Mouse (Mus musculus) left cerebral cortex, adult 11 months (tissue): ENCODE results near the gene Ncoa3.

ENCODE experiments used
- DNase-seq: peaks from one replicate; pipeline ENCODE4 v3.0.0; 2022; ENCODE audit warnings: low spot score

The Ncoa3 gene

DNA sequence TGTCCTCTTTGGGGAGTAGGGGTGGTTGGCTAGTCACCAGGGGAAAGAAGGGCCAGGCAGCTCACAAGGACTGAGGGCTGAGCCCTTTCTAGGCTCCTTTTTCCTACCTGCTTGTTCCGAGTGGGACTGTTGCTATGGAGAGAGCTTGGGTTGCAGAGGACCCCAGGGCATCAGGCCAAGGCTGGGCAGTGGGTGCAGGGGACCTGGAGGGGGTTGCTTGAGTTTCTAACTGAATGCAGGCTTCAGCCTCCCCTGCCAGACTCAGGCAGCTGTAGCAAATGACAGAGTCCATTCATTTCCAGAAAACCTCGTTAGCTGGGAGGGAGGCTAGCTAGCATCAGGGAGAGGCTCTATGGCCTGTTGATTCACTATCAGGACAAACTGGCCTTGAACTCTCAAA is 114.2 kb downstream of the Ncoa3 start:
- no peak for DNase-seq

DNA sequence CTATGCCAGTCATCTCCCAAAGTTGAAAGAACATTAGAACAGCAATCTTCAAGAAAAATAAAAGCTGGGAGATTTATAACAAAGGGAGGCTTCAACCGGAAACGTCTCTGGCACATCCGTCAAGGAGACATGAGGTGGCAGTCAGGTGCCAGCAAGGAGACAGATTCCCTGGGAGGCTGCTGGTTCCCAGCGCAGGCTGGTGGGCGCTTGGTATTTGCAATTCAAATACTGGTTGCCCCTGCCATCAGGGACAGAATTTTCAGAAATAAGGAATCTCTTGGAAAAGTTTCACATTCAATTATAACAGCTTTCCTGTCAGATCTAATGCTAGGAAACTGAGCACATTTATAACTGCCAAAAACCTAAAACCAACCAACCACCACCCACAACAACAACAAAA is 115.5 kb downstream of the Ncoa3 start:
- no peak for DNase-seq

DNA sequence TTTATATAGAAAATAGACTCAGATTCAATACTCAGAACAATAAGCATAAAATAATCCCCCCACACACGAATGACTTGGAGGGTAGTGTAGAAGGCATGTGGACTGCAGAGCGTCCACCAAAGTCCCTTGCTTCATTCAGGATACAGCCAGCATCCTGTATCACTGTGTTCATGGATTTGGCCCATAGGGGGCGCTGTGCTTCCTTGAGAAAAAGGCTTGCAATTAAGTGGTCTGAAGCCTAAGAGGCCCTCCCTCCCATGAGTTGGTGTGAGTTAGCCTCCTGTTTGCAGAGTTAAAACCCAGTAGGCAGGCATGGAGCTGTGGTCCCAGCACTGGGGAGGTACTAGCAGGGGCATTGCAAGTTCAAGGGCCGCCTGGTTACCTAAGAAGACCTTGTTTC is 115.9 kb downstream of the Ncoa3 start:
- peak; percentile 80 for DNase-seq

GRCm38 (mm10) chr2:166110764-166111163 is 118.3 kb downstream of the Ncoa3 start:
- no peak for DNase-seq

DNA sequence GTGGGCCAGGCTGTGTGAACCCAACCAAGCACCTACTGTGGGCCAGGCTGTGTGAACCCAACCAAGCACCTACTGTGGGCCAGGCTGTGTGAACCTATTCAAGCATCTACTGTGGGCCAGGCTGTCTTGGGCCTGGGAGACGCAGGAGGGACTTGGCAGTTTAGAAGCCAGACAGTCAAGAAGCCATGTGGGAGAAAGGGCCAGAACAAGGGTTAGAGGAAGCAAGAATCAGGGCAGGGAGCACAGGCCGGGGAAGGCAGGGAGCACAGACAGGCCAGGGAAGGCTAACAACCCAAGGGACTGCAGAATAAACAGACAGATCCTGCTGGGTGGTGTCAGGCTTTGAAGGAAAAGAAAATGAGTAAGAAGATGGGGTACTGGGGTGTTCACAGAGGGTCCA is 118.8 kb downstream of the Ncoa3 start:
- no peak for DNase-seq

- DNase-seq: no peak
Measured at GRCm38 (mm10) chr2:166111831-166112250, 119.4 kb downstream of the Ncoa3 start.

- DNase-seq: no peak
Measured at GRCm38 (mm10) chr2:166112986-166113385, 120.5 kb downstream of the Ncoa3 start.

DNA sequence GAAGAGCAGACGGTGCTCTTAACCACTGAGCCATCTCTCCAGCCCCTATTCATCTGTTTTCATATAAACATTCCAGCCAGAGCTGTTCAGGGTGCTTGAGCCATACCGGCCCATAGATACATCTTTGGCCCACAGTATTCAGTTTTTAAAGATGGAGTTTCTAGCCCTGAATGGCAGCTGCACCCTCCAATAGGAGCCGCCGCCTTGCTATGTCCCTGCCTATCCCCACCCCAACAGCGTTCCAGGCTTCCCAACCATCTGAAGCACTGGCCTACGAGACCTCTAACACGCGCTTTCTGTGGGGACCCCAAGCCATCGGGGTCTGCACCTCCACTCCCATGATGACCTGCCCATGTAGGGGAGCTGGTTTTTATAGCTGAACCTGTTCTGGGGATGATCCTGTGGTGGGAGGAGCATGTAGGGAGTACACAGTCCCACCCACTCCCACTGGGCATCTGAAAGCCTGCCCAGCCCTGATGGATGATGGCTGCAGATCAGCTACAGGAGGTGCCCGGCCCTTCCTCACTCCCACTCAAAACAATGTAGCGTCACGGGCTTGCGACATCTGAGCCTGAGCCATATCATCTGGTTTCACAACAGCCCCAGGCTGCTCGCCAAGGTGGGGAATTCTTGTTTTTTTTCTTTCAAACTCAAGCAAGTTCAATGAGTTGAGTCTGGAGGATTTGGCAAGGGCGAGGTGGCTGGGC is 123.3 kb downstream of the Ncoa3 start:
- no peak for DNase-seq

DNA sequence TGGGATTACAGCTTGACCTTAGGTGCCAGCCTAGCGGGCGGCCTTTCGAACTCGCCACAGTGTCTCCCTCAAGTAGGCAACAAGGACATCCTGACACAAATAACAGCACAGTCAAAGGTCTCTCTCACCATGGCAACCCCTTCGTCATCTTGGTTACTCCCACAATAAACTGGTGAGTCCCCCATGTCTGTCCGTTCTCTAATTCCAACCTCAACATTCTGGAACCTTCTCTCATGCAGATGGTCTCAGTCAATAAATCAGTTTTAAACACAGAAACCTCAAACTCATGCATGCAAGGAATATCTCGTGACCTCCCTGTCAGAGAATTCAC is 123.8 kb downstream of the Ncoa3 start:
- DNase-seq: no peak

DNA sequence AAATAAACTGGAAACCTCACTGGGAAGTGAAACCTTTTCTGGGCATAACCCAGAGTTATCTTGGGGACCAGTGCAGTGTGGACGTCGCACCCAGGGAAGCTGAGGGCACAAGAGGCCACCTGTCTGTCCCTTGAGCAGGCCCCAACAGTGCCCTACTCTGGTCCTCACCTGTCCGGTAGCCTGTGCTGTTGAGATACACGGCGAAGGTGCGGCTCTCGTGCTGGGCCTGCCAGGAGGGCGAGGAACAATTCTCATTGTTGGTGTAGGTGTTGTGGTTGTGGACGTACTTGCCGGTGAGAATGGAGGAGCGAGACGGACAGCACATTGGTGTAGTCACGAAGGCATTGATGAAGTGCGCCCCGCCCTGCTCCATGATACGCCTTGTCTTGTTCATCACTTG is 124.3 kb downstream of the Ncoa3 start:
- DNase-seq: no peak

DNA sequence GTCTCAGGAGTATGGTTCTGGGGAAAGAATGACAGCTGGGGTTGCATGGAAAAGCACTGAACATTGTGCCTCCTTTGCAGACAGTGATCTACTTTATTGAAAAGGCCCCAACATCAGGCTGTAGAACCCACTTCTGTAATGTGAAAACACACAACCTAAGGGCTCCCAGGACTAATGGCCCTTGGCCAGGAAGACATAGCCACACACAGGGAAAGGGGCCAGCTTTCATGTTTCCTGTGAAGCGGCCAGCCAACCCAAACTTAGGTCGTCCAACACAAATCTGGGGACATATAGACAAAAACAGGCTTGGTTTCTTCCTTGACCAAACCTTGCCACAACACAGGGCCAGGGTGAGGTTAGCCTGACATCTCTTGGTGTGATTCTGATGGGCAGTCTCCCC is 127.6 kb downstream of the Ncoa3 start:
- no peak for DNase-seq

- no peak for DNase-seq
Measured at GRCm38 (mm10) chr2:166121681-166122355, 129.4 kb downstream of the Ncoa3 start.

- DNase-seq: no peak
Measured at GRCm38 (mm10) chr2:166122781-166123180, 130.3 kb downstream of the Ncoa3 start.
